Mouse (Mus musculus) thymus, adult 2 months (tissue): ENCODE data around the gene Ak5. TPM values are rescaled to one million over a fixed set of nuclear protein-coding genes. Genes with fewer than 3 reads are reported as not detected.

Experiments
- DNase-seq: peaks from one replicate; pipeline ENCODE4 v3.0.0; 2021
- H3K27ac ChIP-seq: fragments of 200-500 bp; 2 replicates; pipeline ENCODE4 v1.5.1; 2012; ENCODE audit warnings: low read length, control low read depth; ENCODE audit not compliant: control insufficient read depth, insufficient read depth
- H3K27me3 ChIP-seq: fragments of 200-500 bp; 2 replicates; pipeline ENCODE4 v1.6.1; 2012; ENCODE audit warnings: mild to moderate bottlenecking, low read length, moderate library complexity, mixed read lengths; ENCODE audit not compliant: control insufficient read depth, insufficient read depth
- H3K36me3 ChIP-seq: fragments of 200-500 bp; 2 replicates; pipeline ENCODE4 v1.6.1; 2012; ENCODE audit warnings: mild to moderate bottlenecking, low read length, moderate library complexity; ENCODE audit not compliant: control insufficient read depth, insufficient read depth
- H3K4me1 ChIP-seq: fragments of 200-500 bp; replicated peaks from 2 replicates; pipeline ENCODE4 v1.6.1; 2012; ENCODE audit warnings: low read length; ENCODE audit not compliant: control insufficient read depth, insufficient read depth
- H3K4me3 ChIP-seq: fragments of 200-500 bp; 2 replicates; pipeline ENCODE4 v1.5.1; 2012; ENCODE audit warnings: mild to moderate bottlenecking, low read length, control low read depth, moderate library complexity; ENCODE audit not compliant: control insufficient read depth, insufficient read depth
- CTCF ChIP-seq: fragments of 200-500 bp; IDR thresholded peaks from 2 replicates; pipeline ENCODE4 v1.5.1; 2012; ENCODE audit warnings: mild to moderate bottlenecking, control low read depth, low read length, moderate library complexity, borderline replicate concordance; ENCODE audit not compliant: control insufficient read depth, poor library complexity, insufficient read depth; ENCODE audit errors: extremely low read depth
- POLR2A ChIP-seq: fragments of 200-500 bp; IDR thresholded peaks from 2 replicates; pipeline ENCODE4 v1.6.1; 2012; ENCODE audit warnings: mild to moderate bottlenecking, low read length, control low read depth, moderate library complexity; ENCODE audit not compliant: control insufficient read depth, poor library complexity, insufficient read depth; ENCODE audit errors: extremely low read depth
- WGBS: fragments of 180-500 bp; shearing (Covaris S2); methylation state at CpG from one replicate; pipeline ENCODE4 v1.1.7; 2018; 5-methylcytosine and 5-hydroxymethylcytosine counted together
- polyA plus RNA-seq: library from polyadenylated mRNA; depleted of rRNA; stranded (reverse); fragments of >200 nt; gene quantifications from 2 replicates; pipeline ENCODE4 v1.2.3, GENCODE M21; 2012

Ak5 gene
- polyA plus RNA-seq, 1 experiment = 0.61 TPM

- no peak overlapping the region for H3K4me3 ChIP-seq
- WGBS = 92% methylated on average over 8 of the region's 8 CpGs
- 0 out of 2 replicates have a peak, but pooled peaks cover 2% of the 10 kb centered on the region for H3K4me1 ChIP-seq
- no peak for DNase-seq
- no peaks in the 10 kb centered on the region for H3K27me3 ChIP-seq
- no peaks in the 10 kb centered on the region for H3K36me3 ChIP-seq
- TF ChIP-seq CTCF = no peak
- TF ChIP-seq POLR2A = no peak
- H3K27ac ChIP-seq = no peak overlapping the region
Measured at GRCm38 (mm10) chr3:152552641-152553040, 115.5 kb downstream of the Ak5 start.

GRCm38 (mm10) chr3:152550528-152551115, 117.5 kb downstream of the Ak5 start:
- H3K4me1 ChIP-seq = 0 out of 2 replicates have a peak, but pooled peaks cover 2% of the 10 kb centered on the region
- WGBS = 95% methylated on average over 7 of the region's 7 CpGs
- H3K27me3 ChIP-seq = no peaks in the 10 kb centered on the region
- TF ChIP-seq POLR2A (no peak), CTCF (no peak)
- no peak for DNase-seq
- H3K36me3 ChIP-seq = no peaks in the 10 kb centered on the region
- H3K27ac ChIP-seq = no peak overlapping the region
- no peak overlapping the region for H3K4me3 ChIP-seq

- TF ChIP-seq POLR2A (no peak), CTCF (no peak)
- no peaks in the 10 kb centered on the region for H3K36me3 ChIP-seq
- no peak overlapping the region for H3K27ac ChIP-seq
- no peak overlapping the region for H3K4me3 ChIP-seq
- no peaks in the 10 kb centered on the region for H3K27me3 ChIP-seq
- DNase-seq = no peak
- 0 out of 2 replicates have a peak, but pooled peaks cover 2% of the 10 kb centered on the region for H3K4me1 ChIP-seq
Measured at GRCm38 (mm10) chr3:152550031-152550430, 118.1 kb downstream of the Ak5 start.

GRCm38 (mm10) chr3:152544921-152545320, 123.2 kb downstream of the Ak5 start:
- Histone ChIP-seq H3K27ac (no peak overlapping the region), H3K36me3 (no peaks in the 10 kb centered on the region), H3K4me1 (no peaks in the 10 kb centered on the region), H3K27me3 (no peaks in the 10 kb centered on the region), H3K4me3 (no peak overlapping the region)
- no peak for DNase-seq
- WGBS = 92% methylated on average over 3 of the region's 3 CpGs
- TF ChIP-seq CTCF (no peak), POLR2A (no peak)

- no peaks in the 10 kb centered on the region for H3K27me3 ChIP-seq
- TF ChIP-seq POLR2A (no peak), CTCF (no peak)
- H3K4me1 ChIP-seq = no peaks in the 10 kb centered on the region
- DNase-seq = no peak
- 95% methylated on average over 5 of the region's 5 CpGs for WGBS
- no peak overlapping the region for H3K4me3 ChIP-seq
- no peaks in the 10 kb centered on the region for H3K36me3 ChIP-seq
- no peak overlapping the region for H3K27ac ChIP-seq
Measured at GRCm38 (mm10) chr3:152542298-152542697, 125.9 kb downstream of the Ak5 start.

GRCm38 (mm10) chr3:152530344-152530743, 137.8 kb downstream of the Ak5 start:
- no peak for DNase-seq
- H3K4me3 ChIP-seq = no peak overlapping the region
- H3K4me1 ChIP-seq = no peaks in the 10 kb centered on the region
- no peak overlapping the region for H3K27ac ChIP-seq
- WGBS = 70% methylated on average over 5 of the region's 5 CpGs
- H3K36me3 ChIP-seq = no peaks in the 10 kb centered on the region
- TF ChIP-seq POLR2A (no peak), CTCF (no peak)
- no peaks in the 10 kb centered on the region for H3K27me3 ChIP-seq
